Mouse (Mus musculus) layer of hippocampus, adult 8-10 months (tissue): ENCODE results near the gene March11. TPM values are rescaled to one million over a fixed set of nuclear protein-coding genes. Genes with fewer than 3 reads are reported as not detected.

Source experiments
- DNase-seq, 2 experiments: peaks; one replicate each; pipeline ENCODE4 v3.0.0; 2022; ENCODE audit warnings: low spot score in 2 of 2
- total RNA-seq, 4 experiments: library from RNA; stranded (reverse); gene quantifications; 2 replicates each; pipeline ENCODE4 v1.2.4; 2022

Gene March11
- 10 to 100 TPM in 1 of 4 experiments, 1 to 10 TPM in 3; 5.1 to 11.2 (median 7.5) TPM for total RNA-seq

DNA sequence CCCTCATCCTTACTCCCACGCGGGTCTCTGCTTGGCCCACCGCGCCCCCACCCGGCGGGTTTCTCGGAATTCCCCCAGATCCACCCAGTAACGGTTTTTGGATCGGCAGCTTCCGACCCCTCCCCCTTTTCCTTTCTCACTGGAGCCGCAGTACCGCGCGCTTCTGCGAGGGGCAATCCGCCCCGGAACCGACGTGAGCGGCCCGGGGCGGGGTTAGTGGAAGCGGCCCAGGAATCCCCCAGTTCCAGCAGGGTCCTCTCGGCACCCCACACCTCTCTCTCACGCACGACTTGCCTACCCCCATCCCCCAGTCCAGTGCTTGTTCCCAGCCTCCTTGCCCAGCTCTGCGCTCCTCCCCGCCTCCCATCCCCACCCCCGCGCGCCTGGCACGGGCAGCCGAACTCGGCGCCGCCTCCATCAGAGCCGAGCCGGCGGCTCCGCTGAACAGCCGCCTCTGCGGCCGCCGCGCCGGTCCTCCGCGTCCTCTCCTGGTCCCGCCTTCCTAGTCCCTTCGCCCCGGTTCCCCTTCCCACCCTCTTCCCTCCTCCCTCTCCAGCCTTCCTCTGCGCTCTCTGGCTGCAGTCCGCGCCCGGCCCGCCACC is at the start of gene March11:
March11 (plus strand) TSS at position 420 of the 602 bp plus-strand sequence.
- DNase-seq: peak; percentile 66 to 73

DNA sequence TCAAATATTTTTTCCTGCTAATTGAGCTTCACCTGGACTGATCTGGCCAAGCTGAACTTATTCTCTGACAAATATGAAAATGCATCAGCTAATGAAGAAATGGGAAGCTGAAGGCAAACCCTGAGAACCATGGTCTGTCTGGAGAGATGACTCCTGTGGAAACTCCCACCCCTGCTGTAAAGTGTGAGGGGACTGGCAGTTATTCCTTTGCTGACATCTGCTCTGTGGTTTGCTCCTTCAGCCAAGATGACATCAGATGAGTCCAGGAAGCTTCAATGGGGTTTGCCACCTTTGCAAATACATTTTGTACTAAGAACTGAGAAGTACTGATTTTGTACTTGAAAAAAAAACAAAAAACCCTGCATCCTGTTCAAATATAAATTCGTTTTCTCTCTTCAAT is 46.5 kb upstream of the March11 start:
- DNase-seq: no peak

DNA sequence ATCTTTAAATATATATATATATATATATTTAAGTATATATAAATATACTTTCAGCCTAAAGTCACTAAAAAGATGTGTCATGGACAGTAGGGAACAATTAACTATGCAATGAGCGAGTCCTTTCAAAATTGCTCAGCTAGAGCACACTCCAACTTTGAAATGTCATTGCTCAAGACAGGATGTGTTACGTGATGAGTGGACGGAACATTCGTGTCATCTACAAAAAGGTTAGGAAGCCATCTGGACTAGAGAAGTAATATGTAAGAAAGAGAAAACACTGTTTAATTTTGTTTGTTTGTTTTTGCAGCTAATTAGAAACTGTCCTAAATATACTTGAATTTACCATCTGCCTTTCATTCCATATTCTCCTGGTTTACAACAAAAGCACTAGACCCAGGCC is 39.3 kb upstream of the March11 start:
- no peak for DNase-seq

DNA sequence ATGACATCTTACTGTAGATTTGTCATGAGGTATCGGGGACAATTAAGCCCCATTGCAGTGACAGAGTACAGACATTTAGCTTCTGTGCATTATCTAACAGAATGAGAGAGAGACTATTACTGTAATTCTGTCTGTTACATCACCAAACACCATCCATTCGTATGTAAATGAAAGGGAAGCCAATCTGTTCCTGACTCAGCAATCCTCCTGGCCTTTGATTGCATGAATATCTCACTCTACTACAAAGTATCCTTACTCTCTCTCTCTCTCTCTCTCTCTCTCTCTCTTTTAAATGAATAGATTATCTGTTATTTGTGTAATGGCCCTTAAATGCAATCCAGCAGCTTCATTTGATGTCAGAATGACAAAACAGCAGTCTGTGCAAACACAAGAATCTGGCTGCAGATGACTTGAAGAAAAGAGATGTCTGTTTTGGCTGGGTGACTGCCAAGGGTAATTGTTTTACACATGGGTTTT is 32.8 kb upstream of the March11 start:
- DNase-seq: no peak

- no peak for DNase-seq
Observed at GRCm38 (mm10) chr15:26276608-26277007, 32.2 kb upstream of the March11 start.

GRCm38 (mm10) chr15:26291871-26292270 is 17.0 kb upstream of the March11 start:
- no peak for DNase-seq

DNA sequence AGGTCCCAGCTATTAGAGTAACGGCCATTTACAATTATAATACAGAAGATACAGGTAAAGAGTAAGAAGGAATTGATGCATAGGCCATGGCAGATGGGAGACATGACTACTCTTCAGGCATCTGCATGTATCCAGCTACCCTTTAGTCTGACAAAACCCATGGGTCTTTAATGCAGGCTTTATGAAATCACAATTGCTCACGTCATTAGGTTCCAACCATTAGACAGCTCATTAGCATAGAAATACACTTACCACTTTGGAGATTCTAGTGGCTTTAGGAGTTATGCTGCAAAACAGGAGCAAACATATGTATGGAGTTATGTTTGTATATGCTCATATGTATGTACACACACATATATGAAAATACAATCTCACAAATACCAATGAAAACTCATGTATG is 16.0 kb upstream of the March11 start:
- no peak for DNase-seq

GRCm38 (mm10) chr15:26293215-26293614 is 15.6 kb upstream of the March11 start:
- no peak for DNase-seq

DNA sequence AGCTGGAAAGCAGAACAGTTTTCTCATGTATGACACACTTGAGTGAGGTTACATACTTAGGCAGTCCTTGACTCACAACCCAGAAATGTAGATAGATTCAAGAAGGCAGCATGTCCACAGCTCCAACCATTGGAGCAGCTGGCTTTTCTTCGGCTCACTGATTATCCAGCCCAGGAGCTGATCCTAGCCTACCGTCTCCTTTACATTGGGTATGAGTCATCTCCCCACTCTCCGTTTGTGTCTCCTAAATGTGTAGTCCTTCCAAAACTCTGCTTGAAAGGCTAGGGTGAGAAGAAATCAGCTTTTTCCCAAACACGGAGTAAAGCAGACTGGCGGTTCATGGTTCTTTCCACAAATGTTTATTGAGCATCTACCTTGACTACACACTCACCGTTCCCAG is 10.2 kb upstream of the March11 start:
- DNase-seq: no peak

GRCm38 (mm10) chr15:26309291-26309931 is 563 bp downstream of the March11 start:
- DNase-seq: peak; percentile 8 to 28

DNA sequence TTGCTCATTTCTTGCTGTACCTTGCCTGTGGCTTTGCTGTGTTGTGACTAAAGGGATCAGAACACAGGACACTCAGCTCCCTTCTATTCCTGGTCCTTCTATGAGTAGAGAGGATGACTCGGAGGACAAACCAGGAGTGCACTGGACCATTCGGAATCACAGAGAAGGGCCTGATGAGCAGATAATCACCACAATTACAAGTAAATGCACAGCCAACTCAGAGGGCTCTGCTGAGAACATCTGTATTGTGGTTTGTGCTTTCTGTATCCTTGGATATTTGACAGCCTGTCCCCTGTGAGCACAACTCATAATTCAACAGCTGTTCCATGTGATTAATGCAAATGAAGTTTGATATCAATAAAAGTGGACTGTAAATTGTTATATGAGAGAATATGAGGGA is 11.0 kb downstream of the March11 start:
- no peak for DNase-seq

GRCm38 (mm10) chr15:26320402-26320801 is 11.6 kb downstream of the March11 start:
- DNase-seq: no peak

GRCm38 (mm10) chr15:26322804-26323203 is 14.0 kb downstream of the March11 start:
- DNase-seq: no peak

GRCm38 (mm10) chr15:26327157-26327556 is 18.3 kb downstream of the March11 start:
- no peak for DNase-seq

- no peak for DNase-seq
Observed at GRCm38 (mm10) chr15:26335791-26336190, 26.9 kb downstream of the March11 start.

GRCm38 (mm10) chr15:26337775-26338174 is 28.9 kb downstream of the March11 start:
- DNase-seq: no peak

- DNase-seq: peak; percentile 19 to 29
Observed at GRCm38 (mm10) chr15:26338343-26338742, 29.5 kb downstream of the March11 start.

DNA sequence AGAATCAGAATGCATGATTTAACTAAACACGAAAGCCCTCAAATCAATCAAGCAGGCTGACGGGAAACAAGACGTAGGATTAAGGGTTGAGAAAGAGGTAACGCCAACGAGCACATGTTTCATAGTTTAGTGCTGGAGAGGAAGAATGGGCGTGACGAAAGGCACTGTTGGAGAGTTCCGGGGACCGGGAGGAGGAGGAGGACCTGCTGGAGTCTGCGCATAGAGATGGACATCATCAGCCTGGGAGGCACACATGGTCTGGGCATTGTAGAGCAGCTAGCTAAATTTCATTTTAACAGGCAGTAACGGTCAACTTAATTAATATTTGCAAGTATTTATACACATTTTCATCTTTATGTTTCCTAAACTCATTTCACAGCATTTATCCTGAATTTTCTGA is 31.6 kb downstream of the March11 start:
- DNase-seq: no peak

DNA sequence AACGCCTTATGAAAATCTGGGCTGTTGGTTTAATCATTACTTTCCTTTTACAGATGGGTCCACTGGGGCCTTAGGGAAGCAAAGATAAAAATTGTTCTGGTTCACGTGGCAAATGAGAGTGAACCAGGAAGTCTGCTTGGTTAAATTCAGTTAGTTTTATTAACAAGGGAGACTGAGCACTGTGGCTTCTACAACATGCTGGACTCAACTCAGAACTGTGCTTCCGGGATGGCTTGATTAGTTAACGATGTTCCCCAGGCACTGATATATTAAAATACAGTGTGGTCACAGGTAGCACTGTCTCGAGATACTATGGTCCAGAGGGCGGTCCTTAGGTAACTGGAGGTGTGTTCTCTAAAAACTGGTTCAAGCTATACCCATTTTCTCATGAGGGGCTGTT is 32.1 kb downstream of the March11 start:
- DNase-seq: no peak

GRCm38 (mm10) chr15:26344329-26344728 is 35.5 kb downstream of the March11 start:
- DNase-seq: no peak

- DNase-seq: no peak
Observed at GRCm38 (mm10) chr15:26353656-26354055, 44.8 kb downstream of the March11 start.

DNA sequence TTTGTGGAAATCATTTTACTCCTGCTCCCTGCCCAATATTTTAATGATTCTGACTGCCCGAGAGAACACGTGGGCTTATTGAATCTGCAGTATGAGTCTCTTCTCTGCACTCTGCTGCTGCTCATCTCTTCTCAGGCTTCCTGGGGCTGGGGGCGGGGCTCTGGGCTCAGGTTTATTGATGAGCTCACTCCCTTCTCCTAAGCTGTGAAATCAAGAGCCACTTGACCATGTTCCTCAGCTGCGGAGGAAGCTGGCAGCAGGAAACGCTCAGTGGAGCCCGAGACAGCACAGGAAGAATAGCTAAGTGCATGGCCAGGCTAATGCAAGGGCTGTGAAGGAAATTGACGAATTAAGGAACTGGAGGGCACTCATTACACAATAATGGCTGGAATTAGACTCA is 56.5 kb downstream of the March11 start:
- peak; percentile 14 to 25 for DNase-seq

GRCm38 (mm10) chr15:26366511-26366910 is 57.7 kb downstream of the March11 start:
- DNase-seq: no peak
